Mouse (Mus musculus) urinary bladder, postnatal 4 days (tissue): ENCODE results near the gene E430018J23Rik.
"Not testable (repeated sequence)": the region's sequence is repeated elsewhere in the genome, so short reads cannot be mapped to it uniquely, and the experiment has no call there.

ENCODE experiments used
- DNase-seq, 2 experiments: peaks; one replicate each; pipeline ENCODE4 v3.0.0; 2021 to 2022; ENCODE audit warnings: low spot score in 2 of 2

Gene E430018J23Rik

DNA sequence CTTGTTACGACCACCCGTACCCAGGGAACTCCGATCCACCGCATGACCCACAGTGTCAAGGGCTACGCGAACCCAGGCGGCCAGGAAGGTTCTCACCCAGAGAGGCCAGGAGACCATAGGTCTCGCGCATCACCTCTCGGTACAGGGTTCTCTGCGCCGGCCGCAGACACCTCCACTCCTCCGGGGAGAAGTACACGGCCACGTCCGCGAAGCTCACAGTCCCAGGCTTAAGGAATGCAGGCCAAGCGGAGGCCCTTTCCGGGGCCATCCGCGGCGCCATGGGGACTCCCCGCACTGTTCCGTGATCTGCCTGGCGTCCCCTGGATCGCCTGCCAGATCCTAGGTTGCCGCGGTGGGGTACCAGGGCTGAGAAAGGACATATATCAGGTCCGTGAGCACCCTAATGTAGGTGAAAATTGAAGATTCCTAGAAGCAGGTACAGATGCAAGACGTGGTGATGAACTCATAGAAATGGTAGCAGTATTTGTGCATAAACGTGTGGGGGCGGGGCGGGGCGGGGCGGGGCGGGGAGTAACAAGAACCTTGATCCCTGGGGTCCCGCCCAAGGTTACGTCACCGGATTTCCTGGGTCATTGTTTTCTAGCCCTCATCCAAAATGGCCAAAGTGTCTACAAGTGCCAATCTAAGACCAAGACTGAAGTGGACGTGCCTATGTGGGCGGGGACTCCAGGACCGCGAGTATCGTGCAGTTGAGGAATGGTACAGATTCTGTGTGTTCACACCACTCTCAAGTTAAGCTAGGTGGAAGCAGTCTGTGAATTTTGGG, at the start of gene E430018J23Rik:
E430018J23Rik (minus strand) TSS at position 473 of the 787 bp plus-strand sequence.
- DNase-seq = peak; percentile 93 to 95

DNA sequence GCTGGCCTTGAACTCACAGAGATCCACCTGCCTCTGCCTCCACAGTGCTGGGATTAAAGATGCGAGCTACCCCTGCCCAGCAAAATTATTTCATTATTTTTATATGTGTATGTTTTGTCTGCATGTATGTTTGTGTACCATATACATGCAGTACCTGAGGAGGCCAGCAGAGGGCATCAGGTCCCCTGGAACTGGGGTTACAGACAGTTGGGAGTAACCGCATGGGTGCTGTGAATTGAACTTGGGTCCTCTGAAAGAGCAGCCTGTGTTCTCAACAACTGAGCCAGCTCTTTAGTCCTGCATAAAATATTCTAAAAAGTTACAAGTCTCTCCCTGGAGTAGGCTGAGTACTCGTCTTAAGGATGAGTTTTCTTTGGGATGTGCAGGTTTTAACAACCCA, 44.3 kb upstream of the E430018J23Rik start:
- DNase-seq = no peak

GRCm38 (mm10) chr7:127435206-127435605, 41.8 kb upstream of the E430018J23Rik start:
- DNase-seq = no peak

GRCm38 (mm10) chr7:127426354-127426753, 32.9 kb upstream of the E430018J23Rik start:
- no peak for DNase-seq

GRCm38 (mm10) chr7:127425911-127426310, 32.5 kb upstream of the E430018J23Rik start:
- no peak for DNase-seq

- no peak for DNase-seq
These were observed 31.9 kb upstream of the E430018J23Rik start for GRCm38 (mm10) chr7:127425291-127425690.

GRCm38 (mm10) chr7:127422247-127422646, 28.8 kb upstream of the E430018J23Rik start:
- DNase-seq = no peak

- DNase-seq = peak; percentile 91 to 97
These were observed 28.2 kb upstream of the E430018J23Rik start, which contains the start of gene Zfp688 for GRCm38 (mm10) chr7:127421388-127422191. Gene Zfp688 (minus strand): TSS chr7:127422068.

- DNase-seq = no peak
These were observed 18.0 kb upstream of the E430018J23Rik start for GRCm38 (mm10) chr7:127411418-127411817.

DNA sequence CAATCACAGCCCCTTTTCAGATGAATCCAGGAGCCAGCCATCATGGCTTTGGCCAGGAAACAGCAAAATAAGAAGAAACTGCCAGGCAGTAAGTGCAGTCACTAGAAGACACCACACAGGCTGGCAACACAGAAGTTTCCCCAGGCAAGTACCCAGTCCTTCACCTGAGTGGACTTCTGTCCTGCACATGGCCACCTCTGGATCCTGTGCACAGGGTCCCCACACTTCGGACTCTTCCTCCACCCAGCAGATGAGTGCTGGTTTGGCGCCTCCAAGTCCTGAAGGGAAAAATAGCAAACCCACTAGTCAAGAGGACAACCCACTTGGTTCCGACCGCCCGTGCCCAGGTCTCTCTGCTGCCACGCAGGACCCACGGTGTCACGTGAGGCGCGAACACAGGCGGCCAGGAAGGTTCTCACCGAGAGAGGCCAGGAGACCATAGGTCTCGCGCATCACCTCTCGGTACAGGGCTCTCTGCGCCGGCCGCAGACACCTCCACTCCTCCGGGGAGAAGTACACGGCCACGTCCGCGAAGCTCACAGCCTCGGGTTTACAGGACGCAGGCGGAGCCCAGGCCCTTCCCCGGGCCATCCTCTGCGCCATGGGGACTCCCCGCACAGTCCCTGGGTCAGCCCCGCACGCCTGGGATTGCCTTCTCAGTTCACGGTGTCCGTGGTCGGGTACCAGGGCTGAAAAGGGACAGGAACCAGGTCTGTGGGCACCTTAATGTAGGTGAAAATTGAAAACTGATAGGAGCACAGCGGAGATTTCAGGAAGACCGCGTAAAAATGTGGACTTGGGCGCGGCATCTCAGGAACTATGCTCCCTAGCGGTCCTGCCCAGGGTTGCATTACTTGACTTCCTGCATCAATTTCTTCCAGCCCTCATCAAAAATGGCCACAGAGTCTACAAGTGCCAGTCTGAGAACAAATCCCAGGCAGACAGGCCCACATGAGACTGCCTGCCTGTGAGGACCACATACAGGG, 12.9 kb upstream of the E430018J23Rik start, which contains the start of gene Zfp764:
Zfp764 (minus strand) TSS at position 821 of the 986 bp plus-strand sequence.
- DNase-seq = peak; percentile 78 to 87

DNA sequence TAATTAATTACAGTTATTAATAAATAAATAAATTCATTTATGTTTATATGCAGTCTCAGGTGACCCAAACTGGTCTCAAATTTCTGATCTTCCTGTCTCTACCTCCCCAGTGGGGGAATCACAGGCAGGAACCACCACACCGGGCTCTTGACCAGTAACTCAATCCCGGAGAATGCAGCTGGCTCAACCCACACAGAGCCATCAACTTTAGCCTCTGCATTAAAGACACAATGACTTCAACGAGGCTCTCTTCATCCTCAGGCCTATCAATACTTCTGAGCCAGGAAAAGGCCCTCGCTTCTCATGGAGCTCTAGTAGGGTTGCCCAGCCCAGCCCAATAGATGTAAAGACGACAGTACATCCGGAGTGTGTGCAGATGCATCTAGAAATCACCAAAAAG, 10.7 kb upstream of the E430018J23Rik start:
- DNase-seq = not testable (repeated sequence)

- no peak for DNase-seq
These were observed 9.6 kb upstream of the E430018J23Rik start for GRCm38 (mm10) chr7:127402980-127403379.

DNA sequence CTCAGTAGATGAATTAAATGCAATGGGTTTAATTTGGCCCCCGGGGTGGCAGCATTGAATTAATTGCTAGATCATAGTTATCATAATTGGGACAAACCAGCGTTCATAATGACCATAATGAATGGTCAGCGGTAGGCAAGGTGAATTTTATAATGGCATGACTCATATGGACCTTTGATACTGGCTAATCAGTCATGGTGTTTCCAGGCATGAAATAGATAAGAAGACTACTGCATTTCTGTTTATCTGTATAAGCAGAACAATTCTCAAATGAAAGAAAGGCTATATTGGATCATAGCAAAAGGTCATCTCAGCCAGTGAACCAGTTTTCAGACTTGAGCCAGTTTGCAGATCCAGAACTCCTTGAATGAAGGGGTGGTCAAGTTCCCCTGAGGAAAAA, 6.9 kb upstream of the E430018J23Rik start:
- DNase-seq = no peak

- DNase-seq = no peak
These were observed 510 bp upstream of the E430018J23Rik start for GRCm38 (mm10) chr7:127393944-127394333.

GRCm38 (mm10) chr7:127392251-127392824, 1.1 kb downstream of the E430018J23Rik start:
- no peak for DNase-seq

GRCm38 (mm10) chr7:127391538-127391937, 1.9 kb downstream of the E430018J23Rik start:
- no peak for DNase-seq

- no peak for DNase-seq
These were observed 3.1 kb downstream of the E430018J23Rik start for GRCm38 (mm10) chr7:127390306-127390705.

DNA sequence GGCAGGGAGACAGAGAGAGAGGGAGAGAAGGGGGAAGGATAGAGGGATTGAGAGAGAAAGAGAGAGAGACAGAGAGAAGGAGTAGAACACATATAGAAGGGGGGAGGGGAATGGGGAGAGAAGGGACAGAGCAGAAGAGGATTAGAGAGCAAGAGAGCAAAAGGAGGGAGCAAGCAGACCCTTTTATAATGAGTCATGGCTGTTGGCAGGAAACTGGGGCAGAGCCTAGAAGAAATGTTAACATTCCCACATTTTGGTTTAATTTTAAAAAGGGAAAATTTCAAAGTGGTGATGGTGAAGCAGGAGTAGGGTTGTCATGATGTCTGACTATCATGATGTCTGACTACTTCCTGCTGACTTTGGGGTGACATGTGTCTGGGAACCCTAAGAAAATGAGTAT, 5.2 kb downstream of the E430018J23Rik start:
- not testable (repeated sequence) for DNase-seq

DNA sequence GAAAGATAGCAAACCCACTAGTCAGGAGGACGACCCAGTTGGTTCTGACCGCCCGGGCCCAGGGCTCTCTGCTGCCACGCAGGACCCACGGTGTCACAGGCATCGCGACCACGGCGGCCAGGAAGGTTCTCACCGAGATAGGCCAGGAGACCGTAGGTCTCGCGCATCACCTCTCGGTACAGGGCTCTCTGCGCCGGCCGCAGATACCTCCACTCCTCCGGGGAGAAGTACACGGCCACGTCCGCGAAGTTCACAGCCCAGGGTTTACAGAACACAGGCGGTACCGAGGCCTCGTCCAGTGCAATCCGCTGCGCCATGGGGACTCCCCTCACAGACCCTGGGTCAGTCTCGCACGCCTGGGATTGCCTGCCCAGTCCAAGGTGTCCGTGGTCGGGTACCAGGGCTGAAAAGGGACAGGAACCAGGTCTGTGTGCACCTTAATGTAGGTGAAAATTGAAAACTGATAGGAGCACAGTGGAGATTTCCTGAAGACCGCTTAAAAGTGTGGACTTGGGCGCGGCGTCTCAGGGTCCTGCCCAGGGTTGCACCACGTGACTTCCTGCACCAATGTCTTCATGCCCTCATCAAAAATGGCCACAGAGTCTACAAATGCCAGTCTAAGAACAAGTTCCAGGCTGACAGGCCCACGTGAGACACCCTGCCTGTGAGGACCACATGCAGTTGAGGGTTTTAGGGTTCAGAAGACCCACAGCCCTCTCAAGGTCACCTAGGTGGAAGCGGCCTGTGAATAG, 6.6 kb downstream of the E430018J23Rik start, which contains the start of gene 9130019O22Rik:
9130019O22Rik (minus strand) TSS at position 526 of the 752 bp plus-strand sequence.
- peak; percentile 78 to 89 for DNase-seq

DNA sequence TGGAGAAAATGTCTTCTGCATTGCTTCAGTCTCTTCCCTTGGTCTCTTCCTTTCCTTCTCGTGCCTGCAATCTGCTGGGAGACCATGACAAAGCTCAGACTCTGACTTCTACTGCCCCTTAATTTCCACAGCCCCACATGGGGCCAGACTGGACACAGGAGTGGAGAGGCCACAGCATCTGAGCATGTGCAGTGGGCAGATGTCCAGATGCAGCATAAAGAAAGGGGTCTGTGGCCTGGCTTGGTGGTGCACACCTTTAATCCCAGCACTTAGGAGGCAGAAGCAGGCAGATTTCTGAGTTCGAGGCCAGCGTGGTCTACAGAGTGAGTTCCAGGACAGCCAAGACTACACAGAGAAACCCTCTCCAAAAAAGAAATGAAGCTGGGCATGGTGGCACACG, 7.9 kb downstream of the E430018J23Rik start:
- DNase-seq = not testable (repeated sequence)
